Mouse (Mus musculus): ENCODE results near the gene Pex19. TPM values are rescaled to one million over a fixed set of nuclear protein-coding genes. Genes with fewer than 3 reads are reported as not detected.

Pex19 gene
- polyA plus RNA-seq, 1 experiment from 2014 or later: 155 TPM

DNA sequence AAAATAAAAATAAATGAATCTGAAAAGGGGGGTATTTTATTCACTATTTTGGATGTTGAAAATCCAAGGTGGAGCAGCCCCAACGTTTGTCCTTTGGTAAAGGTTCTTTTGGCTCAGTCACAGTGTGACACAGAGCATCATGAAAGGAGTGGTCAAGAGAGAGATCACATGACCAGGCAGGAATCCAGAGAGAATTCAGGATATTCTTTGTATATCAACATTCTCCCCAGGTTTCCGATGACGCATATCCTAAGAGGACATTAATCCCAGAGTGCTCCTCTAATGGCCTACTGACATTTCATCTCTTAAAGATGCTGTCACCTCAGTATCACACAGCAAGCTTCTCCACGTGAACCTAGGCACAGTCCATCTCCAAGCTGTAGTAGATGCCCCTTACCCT lies 22.9 kb upstream of the Pex19 start:
- Histone ChIP-seq H3K4me3 (replicated peaks; ENCODE audit: low read length) (no peak overlapping the region), H3K36me3 (ENCODE audit: control insufficient read depth, insufficient read depth) (peaks cover 60% of the 10 kb centered on the region), H3K9ac (replicated peaks; ENCODE audit: low read depth, low read length) (no peak overlapping the region), H3K9me3 (ENCODE audit: control insufficient read depth, low read length) (no peaks in the 10 kb centered on the region), H3K27ac (ENCODE audit: low read length) (no peak overlapping the region), H3K4me2 (ENCODE audit: low read length) (no peak overlapping the region), H3K4me1 (replicated peaks; ENCODE audit: control insufficient read depth, insufficient read depth, low read length) (no peaks in the 10 kb centered on the region), H3K27me3 (replicated peaks; ENCODE audit: control insufficient read depth, insufficient read depth, low read length) (no peaks in the 10 kb centered on the region)
- no peak for ATAC-seq
- 88% methylated on average over 4 of the region's 4 CpGs for WGBS

DNA sequence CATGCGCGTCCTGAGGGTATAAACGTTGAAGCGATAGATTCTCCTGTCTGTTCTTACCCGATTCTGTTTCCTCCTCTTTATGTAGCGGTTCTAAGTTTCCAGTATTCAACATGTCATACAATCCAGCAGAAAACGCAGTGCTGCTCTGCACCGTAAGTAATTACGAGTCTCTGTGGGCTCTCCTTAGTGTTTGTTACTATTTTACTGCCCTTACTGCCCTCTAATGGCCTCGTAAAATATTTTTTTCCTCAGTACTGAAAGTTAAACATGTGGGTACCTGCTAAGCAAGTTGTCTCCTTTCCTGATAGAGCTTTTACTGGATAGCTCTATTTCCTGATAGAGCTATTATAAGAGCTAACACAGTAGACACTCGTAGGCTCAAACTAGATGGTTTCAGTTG lies 21.5 kb upstream of the Pex19 start:
- Histone ChIP-seq H3K27ac (ENCODE audit: low read length) (no peak overlapping the region), H3K36me3 (ENCODE audit: control insufficient read depth, insufficient read depth) (peaks cover 63% of the 10 kb centered on the region), H3K4me2 (ENCODE audit: low read length) (no peak overlapping the region), H3K4me1 (replicated peaks; ENCODE audit: control insufficient read depth, insufficient read depth, low read length) (no peaks in the 10 kb centered on the region), H3K27me3 (replicated peaks; ENCODE audit: control insufficient read depth, insufficient read depth, low read length) (no peaks in the 10 kb centered on the region), H3K9me3 (ENCODE audit: control insufficient read depth, low read length) (no peaks in the 10 kb centered on the region), H3K9ac (replicated peaks; ENCODE audit: low read depth, low read length) (no peak overlapping the region), H3K4me3 (replicated peaks; ENCODE audit: low read length) (no peak overlapping the region)
- 81% methylated on average over 11 of the region's 11 CpGs for WGBS
- no peak for ATAC-seq

DNA sequence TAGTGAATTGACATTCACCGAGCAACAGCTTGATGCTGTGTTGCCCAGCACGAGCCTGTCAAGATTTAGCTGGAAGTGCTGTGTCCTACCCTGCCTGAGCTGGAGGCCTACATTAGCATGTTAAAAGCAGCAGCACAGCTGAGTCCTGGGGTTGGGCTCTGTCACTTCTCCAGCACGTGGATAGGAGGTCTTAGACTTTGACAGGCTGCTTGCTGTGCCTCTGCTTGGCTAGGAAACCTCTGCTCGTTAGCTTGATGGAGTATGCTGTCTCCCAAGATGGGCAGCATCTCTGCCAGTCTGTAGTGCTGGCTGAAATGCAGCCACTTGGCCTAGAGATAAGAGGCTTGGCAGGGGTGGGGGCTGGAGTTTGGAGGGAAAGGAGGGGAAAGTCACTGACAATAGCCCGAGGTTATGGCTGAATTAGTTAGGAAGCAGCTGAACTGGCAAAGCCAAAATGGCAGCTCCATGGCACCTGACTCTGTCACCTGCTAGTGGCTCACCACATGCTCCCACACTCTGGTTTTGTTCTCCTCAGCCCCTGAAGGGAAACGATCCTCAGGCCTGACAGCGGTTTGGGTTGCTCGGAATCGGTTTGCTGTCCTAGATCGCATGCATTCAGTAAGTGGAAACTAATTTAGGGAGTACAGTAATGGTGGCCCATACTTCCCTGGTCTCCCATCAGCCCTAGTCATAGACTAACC lies 18.6 kb upstream of the Pex19 start:
- 66% methylated on average over 10 of the region's 10 CpGs for WGBS
- Histone ChIP-seq H3K9ac (replicated peaks; ENCODE audit: low read depth, low read length) (no peak overlapping the region), H3K36me3 (ENCODE audit: control insufficient read depth, insufficient read depth) (peaks cover 60% of the 10 kb centered on the region), H3K4me2 (ENCODE audit: low read length) (no peak overlapping the region), H3K4me1 (replicated peaks; ENCODE audit: control insufficient read depth, insufficient read depth, low read length) (no peaks in the 10 kb centered on the region), H3K27me3 (replicated peaks; ENCODE audit: control insufficient read depth, insufficient read depth, low read length) (no peaks in the 10 kb centered on the region), H3K9me3 (ENCODE audit: control insufficient read depth, low read length) (no peaks in the 10 kb centered on the region), H3K27ac (ENCODE audit: low read length) (no peak overlapping the region), H3K4me3 (replicated peaks; ENCODE audit: low read length) (no peak overlapping the region)
- peak; percentile 76 for ATAC-seq

DNA sequence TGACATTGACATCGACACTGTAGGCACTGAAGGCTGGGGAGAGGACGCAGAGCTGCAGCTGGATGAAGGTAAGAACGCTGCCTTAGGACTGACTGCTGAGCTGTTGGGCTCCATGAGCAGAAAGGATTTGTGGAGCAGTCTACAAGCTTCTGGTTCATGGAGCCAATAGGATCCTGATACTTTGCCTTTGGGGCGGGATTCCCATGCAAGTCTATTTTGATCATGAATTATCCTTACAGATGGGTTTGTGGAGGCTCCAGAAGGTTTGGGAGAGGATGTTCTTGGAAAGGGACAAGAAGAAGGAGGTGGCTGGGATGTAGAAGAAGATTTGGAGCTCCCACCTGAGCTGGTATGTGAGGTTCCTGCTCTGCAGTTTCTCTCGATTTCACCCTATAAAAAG lies 9.6 kb upstream of the Pex19 start:
- Histone ChIP-seq H3K27ac (ENCODE audit: low read length) (no peak overlapping the region), H3K4me1 (replicated peaks; ENCODE audit: control insufficient read depth, insufficient read depth, low read length) (no peaks in the 10 kb centered on the region), H3K9me3 (ENCODE audit: control insufficient read depth, low read length) (no peaks in the 10 kb centered on the region), H3K36me3 (ENCODE audit: control insufficient read depth, insufficient read depth) (peaks cover 78% of the 10 kb centered on the region), H3K27me3 (replicated peaks; ENCODE audit: control insufficient read depth, insufficient read depth, low read length) (no peaks in the 10 kb centered on the region), H3K4me3 (replicated peaks; ENCODE audit: low read length) (no peak overlapping the region), H3K9ac (replicated peaks; ENCODE audit: low read depth, low read length) (no peak overlapping the region), H3K4me2 (ENCODE audit: low read length) (no peak overlapping the region)
- no peak for ATAC-seq
- 93% methylated on average over 5 of the region's 5 CpGs for WGBS

DNA sequence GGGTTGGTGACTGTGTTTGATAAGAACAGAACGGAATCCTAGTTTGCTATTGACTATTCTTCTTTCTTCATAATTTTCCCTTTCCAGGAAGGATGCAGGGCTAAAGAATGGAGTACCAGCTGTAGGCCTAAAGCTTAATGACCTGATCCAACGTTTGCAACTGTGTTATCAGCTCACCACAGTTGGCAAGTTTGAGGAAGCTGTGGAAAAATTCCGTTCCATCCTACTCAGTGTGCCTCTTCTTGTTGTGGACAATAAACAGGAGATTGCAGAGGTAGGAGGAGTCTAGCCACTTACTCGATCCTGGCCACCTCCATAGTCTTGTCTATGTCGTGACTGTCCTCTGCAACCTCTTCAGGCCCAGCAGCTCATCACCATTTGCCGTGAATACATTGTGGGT lies 7.5 kb upstream of the Pex19 start:
- Histone ChIP-seq H3K9me3 (ENCODE audit: control insufficient read depth, low read length) (no peaks in the 10 kb centered on the region), H3K36me3 (ENCODE audit: control insufficient read depth, insufficient read depth) (peaks cover 77% of the 10 kb centered on the region), H3K4me2 (ENCODE audit: low read length) (no peak overlapping the region), H3K27me3 (replicated peaks; ENCODE audit: control insufficient read depth, insufficient read depth, low read length) (no peaks in the 10 kb centered on the region), H3K4me3 (replicated peaks; ENCODE audit: low read length) (no peak overlapping the region), H3K4me1 (replicated peaks; ENCODE audit: control insufficient read depth, insufficient read depth, low read length) (no peaks in the 10 kb centered on the region), H3K9ac (replicated peaks; ENCODE audit: low read depth, low read length) (no peak overlapping the region), H3K27ac (ENCODE audit: low read length) (no peak overlapping the region)
- ATAC-seq: no peak
- 82% methylated on average over 6 of the region's 6 CpGs for WGBS

DNA sequence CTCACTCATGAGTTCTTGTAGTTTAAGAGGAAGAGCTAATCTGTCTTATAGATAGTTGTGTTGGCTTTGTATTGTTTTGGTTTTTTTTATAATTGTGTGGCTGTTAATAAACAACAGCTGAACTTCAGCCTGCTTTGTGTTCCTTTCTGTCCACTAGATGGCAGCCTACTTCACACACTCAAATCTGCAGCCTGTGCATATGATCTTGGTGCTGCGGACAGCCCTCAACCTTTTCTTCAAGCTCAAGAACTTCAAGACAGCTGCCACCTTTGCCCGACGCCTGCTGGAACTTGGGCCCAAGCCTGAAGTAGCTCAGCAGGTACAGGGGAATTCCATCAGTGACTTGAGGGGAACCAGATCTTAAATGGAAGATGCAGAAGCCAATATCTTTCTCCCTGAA lies 6.8 kb upstream of the Pex19 start:
- Histone ChIP-seq H3K27me3 (replicated peaks; ENCODE audit: control insufficient read depth, insufficient read depth, low read length) (no peaks in the 10 kb centered on the region), H3K4me1 (replicated peaks; ENCODE audit: control insufficient read depth, insufficient read depth, low read length) (no peaks in the 10 kb centered on the region), H3K27ac (ENCODE audit: low read length) (no peak overlapping the region), H3K36me3 (ENCODE audit: control insufficient read depth, insufficient read depth) (peaks cover 71% of the 10 kb centered on the region), H3K9me3 (ENCODE audit: control insufficient read depth, low read length) (no peaks in the 10 kb centered on the region), H3K4me3 (replicated peaks; ENCODE audit: low read length) (no peak overlapping the region), H3K4me2 (ENCODE audit: low read length) (no peak overlapping the region), H3K9ac (replicated peaks; ENCODE audit: low read depth, low read length) (no peak overlapping the region)
- peak; percentile 68 for ATAC-seq
- 35% methylated on average over 3 of the region's 3 CpGs for WGBS

DNA sequence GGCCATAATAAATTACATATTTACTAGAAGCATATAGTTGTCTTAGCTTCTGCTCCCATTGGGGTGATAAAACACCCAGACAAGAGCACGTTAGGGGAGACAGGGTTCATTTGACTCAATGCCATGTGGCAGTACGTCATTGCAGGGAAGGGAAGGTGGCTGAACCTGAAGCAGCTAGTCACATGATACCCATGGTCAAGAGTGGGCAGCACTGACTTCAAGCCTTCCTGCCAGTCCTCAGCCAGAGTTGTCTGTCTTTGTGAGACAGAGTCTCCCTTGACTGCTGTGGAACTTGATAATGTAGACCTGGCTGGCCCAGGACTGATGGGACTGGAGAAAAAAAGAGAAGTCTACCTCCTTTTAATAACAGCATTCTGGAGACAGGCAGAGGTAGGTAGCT lies 3.9 kb upstream of the Pex19 start:
- 90% methylated on average over 2 of the region's 2 CpGs for WGBS
- ATAC-seq: no peak
- peaks cover 49% of the 10 kb centered on the region for H3K36me3 ChIP-seq (ENCODE audit: control insufficient read depth, insufficient read depth)

DNA sequence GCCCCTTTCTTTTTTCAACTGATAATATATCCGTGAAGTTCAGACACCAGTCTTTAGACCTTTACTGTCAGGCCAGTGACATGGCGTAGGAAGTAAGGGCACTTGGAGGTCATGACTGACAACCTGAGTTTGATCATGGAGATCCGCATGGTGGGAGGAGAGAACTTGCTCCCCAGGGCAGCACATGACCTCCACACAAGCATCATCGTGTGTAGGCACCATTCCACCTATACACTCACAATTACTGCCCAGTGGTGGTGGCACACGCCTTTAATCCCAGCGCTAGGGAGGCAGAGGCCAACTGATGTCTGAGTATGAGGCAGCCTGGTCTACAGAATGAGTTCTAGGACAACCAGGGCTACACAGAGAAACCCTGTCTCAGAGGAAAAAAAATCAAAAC lies 2.0 kb upstream of the Pex19 start:
- Histone ChIP-seq H3K27ac (ENCODE audit: low read length) (no peak overlapping the region), H3K4me3 (replicated peaks; ENCODE audit: low read length) (no peak overlapping the region), H3K9ac (replicated peaks; ENCODE audit: low read depth, low read length) (no peak overlapping the region), H3K27me3 (replicated peaks; ENCODE audit: control insufficient read depth, insufficient read depth, low read length) (no peaks in the 10 kb centered on the region), H3K4me1 (replicated peaks; ENCODE audit: control insufficient read depth, insufficient read depth, low read length) (peaks cover 16% of the 10 kb centered on the region), H3K4me2 (ENCODE audit: low read length) (no peak overlapping the region), H3K36me3 (ENCODE audit: control insufficient read depth, insufficient read depth) (peaks cover 34% of the 10 kb centered on the region), H3K9me3 (ENCODE audit: control insufficient read depth, low read length) (no peaks in the 10 kb centered on the region)
- WGBS: 84% methylated on average over 6 of the region's 6 CpGs
- no peak for ATAC-seq

More for the DNA sequence above, 3.9 kb upstream of the Pex19 start:
- Histone ChIP-seq H3K9me3 (ENCODE audit: control insufficient read depth, low read length) (no peaks in the 10 kb centered on the region), H3K4me2 (ENCODE audit: low read length) (no peak overlapping the region), H3K9ac (replicated peaks; ENCODE audit: low read depth, low read length) (no peak overlapping the region), H3K4me3 (replicated peaks; ENCODE audit: low read length) (no peak overlapping the region), H3K27me3 (replicated peaks; ENCODE audit: control insufficient read depth, insufficient read depth, low read length) (no peaks in the 10 kb centered on the region), H3K27ac (ENCODE audit: low read length) (no peak overlapping the region), H3K4me1 (replicated peaks; ENCODE audit: control insufficient read depth, insufficient read depth, low read length) (peaks cover 11% of the 10 kb centered on the region)

DNA sequence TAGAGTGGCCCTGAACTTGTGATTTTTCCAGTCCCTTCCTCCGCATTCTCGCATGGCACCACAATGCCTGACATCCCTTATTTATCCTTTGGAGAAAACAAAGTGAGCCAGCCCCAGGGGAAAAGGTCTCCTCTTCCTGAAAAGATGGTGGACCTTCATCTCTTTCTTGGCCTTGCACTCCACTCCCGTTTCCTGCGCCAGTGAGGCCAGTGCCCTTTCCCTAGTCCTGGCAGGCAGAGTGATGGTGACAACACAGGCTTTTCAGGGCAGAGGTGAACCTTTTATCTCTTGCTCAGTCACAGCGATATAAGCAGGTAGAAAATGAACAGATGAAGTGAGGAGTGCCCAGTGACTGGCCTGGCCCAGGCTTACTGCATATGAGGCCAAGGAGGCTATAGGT lies 932 bp downstream of the Pex19 start:
- Histone ChIP-seq H3K27me3 (replicated peaks; ENCODE audit: control insufficient read depth, insufficient read depth, low read length) (no peaks in the 10 kb centered on the region), H3K4me1 (replicated peaks; ENCODE audit: control insufficient read depth, insufficient read depth, low read length) (peaks cover 16% of the 10 kb centered on the region), H3K9ac (replicated peaks; ENCODE audit: low read depth, low read length) (peak overlapping the region; percentile 79), H3K4me3 (replicated peaks; ENCODE audit: low read length) (peak overlapping the region; percentile 77), H3K36me3 (ENCODE audit: control insufficient read depth, insufficient read depth) (peaks cover 28% of the 10 kb centered on the region), H3K4me2 (ENCODE audit: low read length) (peak overlapping the region; percentile 67), H3K27ac (ENCODE audit: low read length) (no peak overlapping the region), H3K9me3 (ENCODE audit: control insufficient read depth, low read length) (no peaks in the 10 kb centered on the region)
- ATAC-seq: no peak
- 50% methylated on average over 5 of the region's 5 CpGs for WGBS

DNA sequence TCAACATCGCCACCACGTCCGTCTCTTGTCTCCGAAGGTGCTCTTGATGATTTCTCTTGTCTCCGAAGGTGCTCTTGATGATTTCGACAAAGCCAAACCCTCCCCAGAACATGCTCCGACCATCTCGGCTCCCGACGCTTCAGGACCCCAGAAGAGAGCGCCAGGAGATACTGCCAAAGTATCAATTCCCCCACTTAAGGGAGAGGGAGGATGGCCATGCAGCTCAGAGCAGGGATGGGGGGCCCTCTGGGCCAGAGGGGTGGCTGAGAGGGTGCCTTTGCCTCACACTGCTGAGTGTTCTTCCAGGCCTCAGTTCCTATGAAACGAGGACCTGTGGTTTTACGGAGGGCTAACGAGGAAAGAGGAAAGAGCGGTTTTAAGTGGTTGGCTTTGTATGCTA lies 2.0 kb downstream of the Pex19 start:
- no peak overlapping the region for H3K9ac ChIP-seq (replicated peaks; ENCODE audit: low read depth, low read length)
- WGBS: 88% methylated on average over 15 of the region's 15 CpGs
- H3K4me3 ChIP-seq (replicated peaks; ENCODE audit: low read length): no peak overlapping the region
- H3K36me3 ChIP-seq (ENCODE audit: control insufficient read depth, insufficient read depth): peaks cover 25% of the 10 kb centered on the region
- H3K4me1 ChIP-seq (replicated peaks; ENCODE audit: control insufficient read depth, insufficient read depth, low read length): peaks cover 16% of the 10 kb centered on the region
- no peak for ATAC-seq
- H3K27me3 ChIP-seq (replicated peaks; ENCODE audit: control insufficient read depth, insufficient read depth, low read length): no peaks in the 10 kb centered on the region
- H3K4me2 ChIP-seq (ENCODE audit: low read length): no peak overlapping the region
- no peak overlapping the region for H3K27ac ChIP-seq (ENCODE audit: low read length)
- H3K9me3 ChIP-seq (ENCODE audit: control insufficient read depth, low read length): no peaks in the 10 kb centered on the region

Measured in forebrain, embryonic 16.5 days (tissue).